Mouse (Mus musculus) lung, postnatal 0 days (tissue): ENCODE data around the gene Olfr549.

Source experiments
- CTCF ChIP-seq: IDR thresholded peaks from 2 replicates; pipeline ENCODE4 v1.5.1; 2016; ENCODE audit warnings: antibody characterized with exemption, mild to moderate bottlenecking
- EP300 ChIP-seq: IDR thresholded peaks from 2 replicates; pipeline ENCODE4 v1.6.1; 2016; ENCODE audit warnings: antibody characterized with exemption, mild to moderate bottlenecking, control low read depth

GRCm38 (mm10) chr7:102508666-102509065 is 41.0 kb upstream of the Olfr549 start:
- TF ChIP-seq EP300 = no peak
- no peak for TF ChIP-seq CTCF
